Mouse (Mus musculus): Measurements from ENCODE around the gene Kcnj10.

The Kcnj10 gene

GRCm38 (mm10) chr1:172331422-172331947 lies 9.5 kb upstream of the Kcnj10 start:
- DNase-seq (ENCODE audit: low read depth) = no peak

GRCm38 (mm10) chr1:172332925-172333324 lies 8.1 kb upstream of the Kcnj10 start:
- DNase-seq (ENCODE audit: low read depth) = no peak

GRCm38 (mm10) chr1:172333512-172333911 lies 7.5 kb upstream of the Kcnj10 start:
- no peak for DNase-seq (ENCODE audit: low read depth)

- DNase-seq (ENCODE audit: low read depth) = no peak
These were observed 5.2 kb upstream of the Kcnj10 start for GRCm38 (mm10) chr1:172335804-172336203.

- DNase-seq (ENCODE audit: low read depth) = no peak
These were observed 3.4 kb upstream of the Kcnj10 start for GRCm38 (mm10) chr1:172337411-172338185.

- no peak for DNase-seq (ENCODE audit: low read depth)
These were observed 376 bp downstream of the Kcnj10 start for GRCm38 (mm10) chr1:172341386-172341785.

- DNase-seq (ENCODE audit: low read depth) = no peak
These were observed 1.7 kb downstream of the Kcnj10 start for GRCm38 (mm10) chr1:172342729-172343128.

- DNase-seq (ENCODE audit: low read depth) = no peak
These were observed 2.9 kb downstream of the Kcnj10 start for GRCm38 (mm10) chr1:172343914-172344313.

GRCm38 (mm10) chr1:172344820-172345219 lies 3.8 kb downstream of the Kcnj10 start:
- no peak for DNase-seq (ENCODE audit: low read depth)

- DNase-seq (ENCODE audit: low read depth) = no peak
These were observed 5.7 kb downstream of the Kcnj10 start for GRCm38 (mm10) chr1:172346707-172347106.

- DNase-seq (ENCODE audit: low read depth) = no peak
These were observed 6.4 kb downstream of the Kcnj10 start for GRCm38 (mm10) chr1:172347382-172347781.

- DNase-seq (ENCODE audit: low read depth) = no peak
These were observed 8.5 kb downstream of the Kcnj10 start for GRCm38 (mm10) chr1:172349504-172349903.

- no peak for DNase-seq (ENCODE audit: low read depth)
These were observed 9.2 kb downstream of the Kcnj10 start for GRCm38 (mm10) chr1:172349916-172350812.

GRCm38 (mm10) chr1:172352001-172352400 lies 11.0 kb downstream of the Kcnj10 start:
- DNase-seq (ENCODE audit: low read depth) = no peak

- no peak for DNase-seq (ENCODE audit: low read depth)
These were observed 11.4 kb downstream of the Kcnj10 start for GRCm38 (mm10) chr1:172352453-172352852.

- DNase-seq (ENCODE audit: low read depth) = no peak
These were observed 14.3 kb downstream of the Kcnj10 start for GRCm38 (mm10) chr1:172355336-172355735.

GRCm38 (mm10) chr1:172357550-172357949 lies 16.5 kb downstream of the Kcnj10 start:
- no peak for DNase-seq (ENCODE audit: low read depth)

GRCm38 (mm10) chr1:172358341-172358740 lies 17.3 kb downstream of the Kcnj10 start:
- no peak for DNase-seq (ENCODE audit: low read depth)

GRCm38 (mm10) chr1:172364684-172365083 lies 23.7 kb downstream of the Kcnj10 start:
- DNase-seq (ENCODE audit: low read depth) = peak; percentile 17

- DNase-seq (ENCODE audit: low read depth) = no peak
These were observed 27.9 kb downstream of the Kcnj10 start for GRCm38 (mm10) chr1:172368768-172369418.

- DNase-seq (ENCODE audit: low read depth) = peak; percentile 92
These were observed 35.2 kb downstream of the Kcnj10 start, which contains the start of gene Pigm for GRCm38 (mm10) chr1:172376198-172376667. TSS of gene Pigm (plus strand) at chr1:172376546.

Measured in fibroblast of lung, adult 2 months (primary cell).